In genomic region chr10:58398941-58399340, GRCm38 (mm10) we compare ENCODE assay signal across 14 mouse cellular contexts.
"Had no signal": no experiment of that assay in that cellular context is flagged by ENCODE, and none has a peak within 500 bp of the region (broad histone marks: within the 10 kb centered on the region; RNA-seq: fewer than 3 reads in every experiment).

No protein-coding gene starts in this region.

- H3K27ac ChIP-seq: left cerebral cortex, adult 2 months; limb, embryonic 10.5 days; liver, embryonic 15.5 days; macrophage; midbrain, embryonic 12.5 days; stomach, embryonic 15.5 days had no signal

- H3K9me3 ChIP-seq: limb, embryonic 10.5 days; liver, embryonic 15.5 days; megakaryocyte, embryonic 14.5 days; midbrain, embryonic 12.5 days; stomach, embryonic 15.5 days had no signal

- H3K27me3 ChIP-seq: liver, embryonic 15.5 days; megakaryocyte, embryonic 14.5 days; midbrain, embryonic 12.5 days; stomach, embryonic 15.5 days had no signal

- H3K4me2 ChIP-seq: liver, embryonic 11.5 days; liver, embryonic 15.5 days; midbrain, embryonic 12.5 days; stomach, embryonic 15.5 days had no signal

- DNase-seq: kidney, adult 8-10 months; kidney, postnatal 25 days; lung, adult 2 months; right cerebral cortex, postnatal 14 days; thymus, adult 2 months; thymus, postnatal 36 days had no signal

- H3K9ac ChIP-seq: liver, embryonic 15.5 days; midbrain, embryonic 12.5 days; stomach, embryonic 15.5 days had no signal

- H3K4me1 ChIP-seq: limb, embryonic 10.5 days had no signal

- H3K4me3 ChIP-seq: left cerebral cortex, adult 2 months; limb, embryonic 10.5 days; liver, embryonic 15.5 days; megakaryocyte, embryonic 14.5 days; midbrain, embryonic 12.5 days; stomach, embryonic 15.5 days had no signal
